Mouse (Mus musculus) B cell, adult 67 days (primary cell): ENCODE measurements around the gene Olfr508. TPM values are rescaled to one million over a fixed set of nuclear protein-coding genes. Genes with fewer than 3 reads are reported as not detected.

Experiments
- total RNA-seq, 2 experiments: library from RNA; stranded (reverse); gene quantifications; 4 replicates each; pipeline ENCODE4 v1.2.4; 2023

Olfr508 gene
- not detected for total RNA-seq

DNA sequence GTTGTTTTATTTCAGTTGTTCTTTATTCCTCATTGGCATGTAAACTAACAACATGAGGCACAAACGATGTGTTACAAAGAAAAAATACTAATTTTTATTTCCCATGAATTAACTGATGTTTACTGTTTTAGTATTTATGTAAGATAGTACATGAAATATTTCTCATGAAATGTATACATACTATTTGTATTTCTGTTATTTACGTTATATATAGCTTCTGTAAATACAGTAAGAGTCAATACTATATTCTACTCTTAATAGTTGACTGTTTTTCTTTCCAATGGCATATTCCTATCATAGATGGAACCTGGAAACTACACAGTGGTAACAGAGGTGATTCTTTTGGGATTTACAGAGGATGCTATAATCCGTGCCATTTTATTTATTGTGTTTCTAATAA, at the start of gene Olfr508:
Olfr508 (plus strand) TSS at position 301 of the 400 bp plus-strand sequence.

DNA sequence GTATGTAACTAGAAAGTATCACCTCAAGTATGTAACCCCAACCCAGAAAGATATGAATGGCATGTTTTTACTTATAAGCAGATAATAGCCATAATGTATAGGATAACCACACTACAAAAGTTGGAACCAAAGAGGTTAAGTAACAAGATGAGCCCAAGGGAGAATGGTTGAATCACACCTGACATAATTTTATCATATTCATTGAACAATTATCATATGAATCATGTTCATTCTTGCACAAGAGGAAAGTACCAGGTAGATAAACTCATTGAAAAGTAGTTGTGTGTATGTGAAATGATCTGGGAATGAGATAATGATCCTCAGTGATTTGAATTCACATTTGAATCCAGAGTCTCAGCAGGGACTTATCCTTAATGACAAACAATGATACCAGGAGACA, 19.3 kb upstream of the Olfr508 start, which contains the start of gene Olfr506:
Olfr506 (plus strand) TSS at position 301 of the 400 bp plus-strand sequence.

DNA sequence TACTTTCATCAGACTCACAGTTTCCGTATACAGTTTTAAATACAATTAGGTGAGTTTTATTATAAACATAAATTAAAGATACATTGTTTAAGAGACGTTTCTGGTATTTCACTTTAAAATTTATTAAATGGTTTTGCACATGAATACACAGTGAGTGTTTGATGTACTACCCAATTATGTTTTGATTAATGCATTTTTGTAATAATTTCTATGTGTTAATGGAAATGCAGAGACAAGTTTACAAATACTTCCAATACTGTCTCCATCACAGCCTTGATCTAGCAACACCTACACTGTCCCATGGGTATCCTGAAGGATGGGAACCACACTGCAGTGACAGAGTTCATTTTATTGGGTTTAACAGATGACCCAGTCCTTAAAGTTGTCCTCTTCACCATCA, 8.3 kb upstream of the Olfr508 start, which contains the start of gene Olfr507:
Olfr507 (plus strand) TSS at position 301 of the 400 bp plus-strand sequence.

DNA sequence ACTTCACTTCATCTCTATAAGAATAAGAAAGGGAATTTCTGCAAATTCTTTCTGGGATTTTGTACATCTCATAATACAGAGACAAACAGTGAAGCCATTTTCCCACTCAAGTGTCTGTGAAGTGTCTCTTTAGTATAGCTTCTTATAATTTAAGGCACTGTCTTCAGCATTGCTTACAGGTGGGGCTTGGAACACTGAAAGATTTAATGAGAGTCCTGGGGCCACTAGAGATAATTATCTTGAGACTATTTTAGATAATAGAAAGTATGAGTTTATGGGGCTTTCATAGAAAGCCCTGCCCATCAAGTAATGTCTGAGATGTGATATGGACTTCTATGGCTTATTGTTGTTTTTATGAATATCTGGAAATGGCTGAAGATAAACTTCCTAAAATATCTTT, 22.0 kb downstream of the Olfr508 start, which contains the start of gene Olfr509:
Olfr509 (minus strand) TSS at position 101 of the 400 bp plus-strand sequence.

DNA sequence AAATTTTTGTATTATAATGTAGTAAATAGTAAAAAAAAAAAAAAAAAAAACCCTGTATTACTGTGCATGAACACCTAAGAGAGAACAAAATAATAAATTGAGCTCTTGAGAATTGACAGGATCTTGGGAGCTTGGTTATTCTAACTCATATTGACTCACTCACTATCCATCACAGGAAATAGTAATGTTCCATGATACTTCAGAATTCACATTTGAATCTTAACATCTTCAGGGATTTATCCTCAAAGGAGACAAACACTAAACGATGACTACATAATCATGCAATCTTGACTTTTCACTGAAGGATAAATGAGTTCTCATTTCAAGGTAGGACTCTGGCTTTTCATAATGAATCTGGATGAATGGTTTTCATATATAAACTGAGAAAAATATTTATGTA, 36.3 kb downstream of the Olfr508 start, which contains the start of gene Olfr510:
Olfr510 (plus strand) TSS at position 301 of the 400 bp plus-strand sequence.

Other genes with a start within 250 kb of the Olfr508 start
- gene Olfr495, start 236.8 kb upstream of the Olfr508 start, total RNA-seq: not detected
- gene Olfr497, start 209.6 kb upstream of the Olfr508 start, total RNA-seq: not detected
- not detected for gene Olfr498, start 164.7 kb upstream of the Olfr508 start, total RNA-seq
- gene Olfr502, start 104.9 kb upstream of the Olfr508 start, total RNA-seq: not detected
- not detected for gene Olfr503, start 85.5 kb upstream of the Olfr508 start, total RNA-seq
- gene Olfr504, start 64.2 kb upstream of the Olfr508 start, total RNA-seq: not detected
- not detected for gene Olfr506, start 19.2 kb upstream of the Olfr508 start, total RNA-seq
- gene Olfr507, start 8.2 kb upstream of the Olfr508 start, total RNA-seq: not detected
- gene Olfr509, start 21.9 kb downstream of the Olfr508 start, total RNA-seq: under 1 TPM in 1 of 2 experiments, not detected in 1; 0.15 TPM
- gene Olfr510, start 36.4 kb downstream of the Olfr508 start, total RNA-seq: not detected
- gene Olfr512, start 83.3 kb downstream of the Olfr508 start, total RNA-seq: not detected
- gene Olfr513, start 121.0 kb downstream of the Olfr508 start, total RNA-seq: not detected
- gene Olfr514, start 196.0 kb downstream of the Olfr508 start, total RNA-seq: not detected
- not detected for gene Olfr516, start 220.5 kb downstream of the Olfr508 start, total RNA-seq
- not detected for gene Olfr517, start 242.4 kb downstream of the Olfr508 start, total RNA-seq